Mouse (Mus musculus): ENCODE measurements at regions not wholly inside any gene's neighbourhood (a gene's known extent, or its start where the extent isn't known, plus 50 kb on each side); places are given as distances from the start of the nearest gene placed in this dataset.

- DNase-seq (ENCODE audit: low spot score in 2 of 2), result no peak
These were observed 70.9 kb downstream of the Asb1 start for GRCm38 (mm10) chr1:91611281-91611680.

GRCm38 (mm10) chr1:91611694-91612093 is 71.3 kb downstream of the Asb1 start:
- DNase-seq (ENCODE audit: low spot score in 2 of 2), result no peak

GRCm38 (mm10) chr1:91612912-91613311 is 72.6 kb downstream of the Asb1 start:
- DNase-seq (ENCODE audit: low spot score in 2 of 2), result no peak

- DNase-seq (ENCODE audit: low spot score in 2 of 2), result no peak
These were observed 75.1 kb downstream of the Asb1 start for GRCm38 (mm10) chr1:91615396-91615795.

- DNase-seq (ENCODE audit: low spot score in 2 of 2), result no peak
These were observed 78.3 kb downstream of the Asb1 start for GRCm38 (mm10) chr1:91618527-91619135.

- DNase-seq (ENCODE audit: low spot score in 2 of 2), result no peak
These were observed 80.8 kb downstream of the Asb1 start for GRCm38 (mm10) chr1:91621141-91621540.

GRCm38 (mm10) chr1:91622874-91623273 is 82.5 kb downstream of the Asb1 start:
- no peak for DNase-seq (ENCODE audit: low spot score in 2 of 2)

GRCm38 (mm10) chr1:91624028-91624427 is 83.7 kb downstream of the Asb1 start:
- no peak for DNase-seq (ENCODE audit: low spot score in 2 of 2)

- no peak for DNase-seq (ENCODE audit: low spot score in 2 of 2)
These were observed 84.4 kb downstream of the Asb1 start for GRCm38 (mm10) chr1:91624531-91625300.

- DNase-seq (ENCODE audit: low spot score in 2 of 2), result no peak
These were observed 85.7 kb downstream of the Asb1 start for GRCm38 (mm10) chr1:91626090-91626489.

- DNase-seq (ENCODE audit: low spot score in 2 of 2), result no peak
These were observed 89.9 kb downstream of the Asb1 start for GRCm38 (mm10) chr1:91630206-91630605.

- DNase-seq (ENCODE audit: low spot score in 2 of 2), result no peak
These were observed 90.6 kb downstream of the Asb1 start for GRCm38 (mm10) chr1:91630871-91631410.

GRCm38 (mm10) chr1:91632906-91633493 is 92.7 kb downstream of the Asb1 start:
- no peak for DNase-seq (ENCODE audit: low spot score in 2 of 2)

- DNase-seq (ENCODE audit: low spot score in 2 of 2), result no peak
These were observed 96.2 kb downstream of the Asb1 start for GRCm38 (mm10) chr1:91636571-91636970.

- DNase-seq (ENCODE audit: low spot score in 2 of 2), result no peak
These were observed 100.2 kb downstream of the Asb1 start for GRCm38 (mm10) chr1:91640551-91640950.

- no peak for DNase-seq (ENCODE audit: low spot score in 2 of 2)
These were observed 118.7 kb downstream of the Asb1 start for GRCm38 (mm10) chr1:91658991-91659441.

GRCm38 (mm10) chr1:91659486-91659885 is 119.1 kb downstream of the Asb1 start:
- DNase-seq (ENCODE audit: low spot score in 2 of 2), result no peak

- no peak for DNase-seq (ENCODE audit: low spot score in 2 of 2)
These were observed 122.9 kb downstream of the Asb1 start for GRCm38 (mm10) chr1:91663289-91663688.

GRCm38 (mm10) chr1:91664622-91665021 is 124.3 kb downstream of the Asb1 start:
- no peak for DNase-seq (ENCODE audit: low spot score in 2 of 2)

GRCm38 (mm10) chr1:91668530-91668929 is 128.2 kb downstream of the Asb1 start:
- no peak for DNase-seq (ENCODE audit: low spot score in 2 of 2)

GRCm38 (mm10) chr1:91670980-91671379 is 130.3 kb upstream of the Twist2 start:
- peak in 1 of 2 experiments; percentile 23 for DNase-seq (ENCODE audit: low spot score in 2 of 2)

GRCm38 (mm10) chr1:91674082-91674655 is 127.1 kb upstream of the Twist2 start:
- DNase-seq (ENCODE audit: low spot score in 2 of 2), result no peak

All from gastrocnemius, adult 8-10 months (tissue).